Mouse (Mus musculus): ENCODE results near the gene Hist1h2ad. TPM values are rescaled to one million over a fixed set of nuclear protein-coding genes. Genes with fewer than 3 reads are reported as not detected.
"Not testable (repeated sequence)": the region's sequence is repeated elsewhere in the genome, so short reads cannot be mapped to it uniquely, and the experiment has no call there.

Gene Hist1h2ad
- polyA plus RNA-seq, 1 experiment: 1.2 TPM

DNA sequence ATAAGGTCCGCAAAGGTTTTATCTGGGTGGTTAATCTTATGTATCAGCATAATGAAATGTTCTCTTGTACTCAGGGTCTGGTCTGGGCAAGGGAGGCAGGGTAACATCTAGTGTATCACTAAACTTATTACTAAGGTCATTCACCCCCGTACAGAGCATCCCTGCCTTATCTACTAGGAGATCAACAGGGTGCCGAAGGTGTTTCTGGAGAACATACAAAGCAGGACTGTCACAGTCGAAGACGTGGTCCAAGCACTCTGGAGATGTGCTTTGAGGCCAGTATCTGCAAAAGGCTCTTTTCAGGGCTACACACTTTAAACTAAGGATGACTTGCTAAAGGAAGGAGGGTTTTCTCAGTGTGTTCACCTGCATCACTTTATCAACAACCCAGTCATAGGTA is 27.5 kb upstream of the Hist1h2ad start:
- Histone ChIP-seq H3K27ac (ENCODE audit: insufficient read depth, low read length) (no peak overlapping the region), H3K4me3 (replicated peaks; ENCODE audit: insufficient read depth, low read depth, low read length) (no peak overlapping the region), H3K27me3 (ENCODE audit: control insufficient read depth, insufficient read depth, low read length) (no peaks in the 10 kb centered on the region), H3K4me1 (ENCODE audit: control insufficient read depth, insufficient read depth, low read length) (no peaks in the 10 kb centered on the region)
- 80% methylated on average over 5 of the region's 5 CpGs for WGBS
- no peak for DNase-seq
- no peak for TF ChIP-seq CTCF (IDR thresholded peaks at IDR 0.05; ENCODE audit: borderline replicate concordance, insufficient read depth, low read depth, low read length)
- TF ChIP-seq POLR2A (IDR thresholded peaks at IDR 0.05; ENCODE audit: borderline replicate concordance, insufficient read depth, low read length): no peak

GRCm38 (mm10) chr13:23550761-23551145 is 23.4 kb upstream of the Hist1h2ad start:
- H3K4me3 ChIP-seq (replicated peaks; ENCODE audit: insufficient read depth, low read depth, low read length): no peak overlapping the region
- TF ChIP-seq POLR2A (IDR thresholded peaks at IDR 0.05; ENCODE audit: borderline replicate concordance, insufficient read depth, low read length): no peak
- no peak for TF ChIP-seq CTCF (IDR thresholded peaks at IDR 0.05; ENCODE audit: borderline replicate concordance, insufficient read depth, low read depth, low read length)
- no peaks in the 10 kb centered on the region; the same call in 1 of the 2 replicates for H3K4me1 ChIP-seq (ENCODE audit: control insufficient read depth, insufficient read depth, low read length)
- H3K27ac ChIP-seq (ENCODE audit: insufficient read depth, low read length): no peak overlapping the region
- no peaks in the 10 kb centered on the region for H3K27me3 ChIP-seq (ENCODE audit: control insufficient read depth, insufficient read depth, low read length)
- DNase-seq: no peak
- 15% methylated on average over 3 of the region's 3 CpGs for WGBS

DNA sequence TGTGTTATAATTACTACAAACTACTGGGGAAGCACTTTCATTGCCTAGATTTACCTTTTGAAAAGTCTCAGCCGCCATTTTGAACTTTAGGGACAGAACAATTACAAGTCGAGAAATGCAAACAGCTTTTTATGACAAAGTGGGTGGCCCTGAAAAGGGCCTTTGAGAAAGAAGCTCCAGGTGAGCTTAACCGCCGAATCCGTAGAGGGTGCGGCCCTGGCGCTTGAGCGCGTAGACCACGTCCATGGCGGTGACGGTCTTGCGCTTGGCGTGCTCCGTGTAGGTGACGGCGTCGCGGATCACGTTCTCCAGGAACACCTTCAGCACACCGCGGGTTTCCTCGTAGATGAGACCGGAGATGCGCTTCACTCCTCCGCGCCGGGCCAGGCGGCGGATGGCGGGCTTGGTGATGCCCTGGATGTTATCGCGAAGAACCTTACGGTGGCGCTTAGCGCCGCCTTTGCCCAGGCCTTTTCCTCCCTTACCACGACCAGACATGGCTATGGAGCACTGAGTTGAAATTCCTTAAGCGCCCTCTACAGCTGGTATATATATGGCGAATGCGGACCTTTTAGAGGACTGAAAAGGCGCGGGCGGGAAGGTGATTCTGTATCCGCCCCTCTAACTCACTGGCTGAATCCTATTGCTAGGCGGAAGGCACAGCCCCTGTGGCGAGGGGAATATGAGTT is 22.9 kb upstream of the Hist1h2ad start, which contains the start of gene Hist1h4f:
TSS of gene Hist1h4f (minus strand) at position 503 of the 689 bp plus-strand sequence.
- WGBS: under 1% methylated on average over 47 of the region's 47 CpGs
- not testable (repeated sequence) for H3K4me1 ChIP-seq (ENCODE audit: control insufficient read depth, insufficient read depth, low read length)
- TF ChIP-seq POLR2A (IDR thresholded peaks at IDR 0.05; ENCODE audit: borderline replicate concordance, insufficient read depth, low read length) (peak; percentile 91; the same call in 1 of the 2 replicates), CTCF (IDR thresholded peaks at IDR 0.05; ENCODE audit: borderline replicate concordance, insufficient read depth, low read depth, low read length) (peak; percentile 12; the same call in 1 of the 2 replicates)

DNA sequence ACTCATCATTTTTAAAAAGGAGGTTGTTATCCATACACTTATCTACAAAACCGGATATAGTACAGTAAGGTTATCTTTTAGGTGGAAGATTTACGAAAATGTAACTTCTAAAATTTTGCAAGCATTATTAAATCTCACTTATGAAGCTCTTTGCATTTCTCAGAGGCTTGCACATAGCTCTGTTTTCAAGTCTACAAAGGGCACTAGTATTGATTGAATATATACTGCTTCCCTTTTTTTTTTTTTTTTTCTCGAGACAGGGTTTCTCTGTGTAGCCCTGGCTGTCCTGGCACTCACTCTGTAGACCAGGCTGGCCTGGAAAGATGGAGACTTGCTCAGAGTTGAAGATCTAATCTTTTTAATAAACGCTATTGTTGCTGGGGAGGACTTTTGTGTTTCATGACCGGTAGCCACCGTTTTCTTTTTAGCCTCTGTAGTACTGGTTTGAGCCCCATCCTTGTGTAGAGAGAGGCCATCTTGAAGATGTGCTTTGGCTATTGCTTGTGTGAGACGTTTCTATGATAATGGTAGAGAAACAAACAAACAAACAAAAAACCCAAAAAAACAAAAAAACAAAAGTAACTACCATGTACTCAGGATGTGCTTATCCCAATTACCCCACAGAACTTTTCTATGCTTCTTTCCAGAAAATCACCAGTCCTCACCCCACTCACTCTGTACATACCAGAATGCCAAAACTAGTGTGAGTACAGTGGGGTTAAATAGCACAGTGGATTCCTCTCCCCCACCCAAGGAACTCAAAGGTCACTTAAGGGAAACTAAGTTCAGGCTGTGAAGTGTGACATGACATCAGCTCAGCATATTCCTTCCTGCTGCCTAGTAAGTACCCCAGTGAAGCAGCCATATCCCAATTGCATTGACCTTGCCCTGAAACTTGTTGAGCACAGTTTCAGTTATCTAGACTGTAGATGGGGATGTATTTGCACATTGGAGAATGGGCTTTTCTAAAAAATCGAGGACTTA is 22.0 kb upstream of the Hist1h2ad start:
- DNase-seq: no peak
- 43% methylated on average over 8 of the region's 8 CpGs for WGBS
- peaks cover 2% of the 10 kb centered on the region; the same call in 1 of the 2 replicates for H3K4me1 ChIP-seq (ENCODE audit: control insufficient read depth, insufficient read depth, low read length)
- no peaks in the 10 kb centered on the region for H3K27me3 ChIP-seq (ENCODE audit: control insufficient read depth, insufficient read depth, low read length)
- H3K4me3 ChIP-seq (replicated peaks; ENCODE audit: insufficient read depth, low read depth, low read length): peak overlapping the region; percentile 42
- H3K27ac ChIP-seq (ENCODE audit: insufficient read depth, low read length): no peak overlapping the region
- TF ChIP-seq POLR2A (IDR thresholded peaks at IDR 0.05; ENCODE audit: borderline replicate concordance, insufficient read depth, low read length) (no peak), CTCF (IDR thresholded peaks at IDR 0.05; ENCODE audit: borderline replicate concordance, insufficient read depth, low read depth, low read length) (no peak)

More for the DNA sequence above, 22.9 kb upstream of the Hist1h2ad start, which contains the start of gene Hist1h4f:
- peak; percentile 88 to 92 for DNase-seq
- not testable (repeated sequence) for H3K27me3 ChIP-seq (ENCODE audit: control insufficient read depth, insufficient read depth, low read length)
- H3K27ac ChIP-seq (ENCODE audit: insufficient read depth, low read length): 0 out of 2 replicates have a peak within 1 kb of the TSS, but pooled peaks have one; percentile 3
- peak within 1 kb of the TSS; percentile 42 for H3K4me3 ChIP-seq (replicated peaks; ENCODE audit: insufficient read depth, low read depth, low read length)

- peaks cover 2% of the 10 kb centered on the region; the same call in 1 of the 2 replicates for H3K4me1 ChIP-seq (ENCODE audit: control insufficient read depth, insufficient read depth, low read length)
- H3K4me3 ChIP-seq (replicated peaks; ENCODE audit: insufficient read depth, low read depth, low read length): no peak within 1 kb of the TSS
- TF ChIP-seq CTCF (IDR thresholded peaks at IDR 0.05; ENCODE audit: borderline replicate concordance, insufficient read depth, low read depth, low read length) (no peak), POLR2A (IDR thresholded peaks at IDR 0.05; ENCODE audit: borderline replicate concordance, insufficient read depth, low read length) (no peak)
- DNase-seq: no peak
- no peak within 1 kb of the TSS for H3K27ac ChIP-seq (ENCODE audit: insufficient read depth, low read length)
- H3K27me3 ChIP-seq (ENCODE audit: control insufficient read depth, insufficient read depth, low read length): no peaks in the 10 kb centered on the region
These were observed 21.2 kb upstream of the Hist1h2ad start, which contains the start of gene Hist1h1d for GRCm38 (mm10) chr13:23552962-23553361. Hist1h1d (plus strand) TSS chr13:23553262.

- H3K4me3 ChIP-seq (replicated peaks; ENCODE audit: insufficient read depth, low read depth, low read length): peak overlapping the region; percentile 33
- H3K27me3 ChIP-seq (ENCODE audit: control insufficient read depth, insufficient read depth, low read length): no peaks in the 10 kb centered on the region
- WGBS: 14% methylated on average over 9 of the region's 9 CpGs
- TF ChIP-seq CTCF (IDR thresholded peaks at IDR 0.05; ENCODE audit: borderline replicate concordance, insufficient read depth, low read depth, low read length) (no peak), POLR2A (IDR thresholded peaks at IDR 0.05; ENCODE audit: borderline replicate concordance, insufficient read depth, low read length) (no peak)
- DNase-seq: no peak
- no peak overlapping the region for H3K27ac ChIP-seq (ENCODE audit: insufficient read depth, low read length)
- peaks cover 2% of the 10 kb centered on the region; the same call in 1 of the 2 replicates for H3K4me1 ChIP-seq (ENCODE audit: control insufficient read depth, insufficient read depth, low read length)
These were observed 19.8 kb upstream of the Hist1h2ad start for GRCm38 (mm10) chr13:23554393-23554792.

Data from cerebellum, adult 2 months (tissue).